Mouse (Mus musculus) lung, adult 2 months (tissue): Measurements from ENCODE around the gene Iqgap1.

Experiments
- CTCF ChIP-seq: fragments of 200-500 bp; IDR thresholded peaks from 2 replicates; pipeline ENCODE4 v1.5.1; 2011; ENCODE audit warnings: mild to moderate bottlenecking, low read length, control low read depth; ENCODE audit not compliant: insufficient read depth
- POLR2A ChIP-seq: fragments of 200-500 bp; IDR thresholded peaks from 2 replicates; pipeline ENCODE4 v1.6.1; 2011; ENCODE audit warnings: low read depth, mild to moderate bottlenecking, control low read depth, low read length, borderline replicate concordance; ENCODE audit errors: extremely low read depth

- TF ChIP-seq POLR2A = no peak
- TF ChIP-seq CTCF = no peak
Measured at GRCm38 (mm10) chr7:80853218-80853617, 27.4 kb upstream of the Iqgap1 start.
